Mouse (Mus musculus) layer of hippocampus, postnatal 10 days (tissue): ENCODE results near the gene Serpinh1. TPM values are rescaled to one million over a fixed set of nuclear protein-coding genes. Genes with fewer than 3 reads are reported as not detected.
A peak's percentile ranks its signal among the peaks of the same experiment; 100 is the strongest.

Source experiments
- DNase-seq, 2 experiments: peaks; one replicate each; pipeline ENCODE4 v3.0.0; 2021; ENCODE audit warnings: low spot score in 2 of 2
- total RNA-seq, 2 experiments: library from RNA; stranded (reverse); gene quantifications; 2 replicates each; pipeline ENCODE4 v1.2.3; 2021

Serpinh1 gene
- total RNA-seq, 2 experiments from 2014 or later = 58.2 to 62.0 TPM

DNA sequence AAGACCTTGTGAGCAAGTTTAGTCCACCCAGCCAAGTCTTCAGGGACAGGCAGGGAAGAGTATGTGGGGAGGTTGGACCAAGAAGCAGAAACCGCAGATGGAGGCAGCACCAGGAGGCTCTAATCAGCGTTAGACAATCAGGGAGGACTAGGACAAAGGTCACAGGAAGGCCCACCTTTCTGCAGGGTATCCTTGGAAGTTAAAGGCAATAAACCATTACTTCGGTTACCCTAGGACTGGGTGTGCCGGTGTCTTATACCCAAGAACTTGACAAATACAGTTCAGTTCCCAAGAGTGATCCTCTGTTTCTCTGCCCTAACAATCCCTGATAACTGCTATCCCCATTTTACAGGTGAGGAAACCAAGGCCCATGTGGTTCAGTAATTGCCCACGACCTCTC is 23.0 kb downstream of the Serpinh1 start:
- DNase-seq = no peak

GRCm38 (mm10) chr7:99328847-99329246 is 24.2 kb downstream of the Serpinh1 start:
- DNase-seq = no peak

DNA sequence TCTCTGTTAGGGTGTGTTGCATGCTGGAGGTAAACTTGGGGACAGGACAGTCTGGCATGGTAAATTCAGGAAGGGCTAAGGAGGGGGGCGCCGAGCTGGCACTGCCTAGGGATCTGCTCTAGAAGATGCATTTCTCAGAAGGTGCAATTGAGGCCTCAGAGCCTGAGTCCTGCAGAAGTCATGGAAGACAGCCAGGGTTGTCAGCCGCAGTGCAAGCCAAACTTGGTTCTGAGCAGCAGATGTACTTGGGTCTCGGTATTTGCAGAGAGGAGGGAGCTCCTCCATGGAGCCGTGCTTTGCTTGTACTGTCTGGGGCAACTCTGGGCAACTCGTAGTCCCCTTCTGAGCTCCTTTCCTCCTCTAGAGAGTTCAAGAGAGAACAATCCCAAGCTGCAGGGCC is 26.9 kb downstream of the Serpinh1 start:
- no peak for DNase-seq

GRCm38 (mm10) chr7:99324810-99325209 is 28.2 kb downstream of the Serpinh1 start:
- no peak for DNase-seq

- no peak for DNase-seq
Observed at GRCm38 (mm10) chr7:99323321-99323700, 29.7 kb downstream of the Serpinh1 start.

DNA sequence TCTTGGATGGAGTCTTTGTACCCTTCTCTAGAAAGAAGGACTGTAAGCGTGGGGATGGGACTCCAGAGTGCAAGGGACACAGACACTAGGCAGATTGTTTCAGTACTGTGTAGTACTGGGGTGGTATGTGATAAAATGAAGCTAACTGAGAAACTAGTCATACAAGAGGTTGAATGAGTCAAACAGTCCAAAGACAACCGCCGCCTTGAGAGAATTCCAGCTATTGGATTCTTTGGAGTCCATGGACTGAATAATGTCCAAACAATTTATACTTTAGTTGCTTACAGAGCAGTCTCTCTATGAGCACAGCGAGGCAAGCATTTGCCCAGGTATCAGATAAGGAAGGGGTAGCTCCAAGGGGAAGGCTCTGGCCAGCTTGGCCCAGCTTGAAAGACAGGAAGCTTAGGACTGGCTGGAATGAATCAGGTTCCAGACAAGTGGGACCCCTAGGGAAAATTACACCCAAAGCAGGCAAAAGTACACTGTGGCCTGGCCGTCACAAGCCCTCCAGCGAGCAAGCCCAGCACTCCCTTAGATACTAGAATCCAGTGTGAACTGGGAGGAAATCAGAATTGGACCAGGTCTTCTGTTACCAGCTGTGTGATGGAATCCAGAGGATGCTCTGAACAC is 30.2 kb downstream of the Serpinh1 start:
- DNase-seq = no peak

DNA sequence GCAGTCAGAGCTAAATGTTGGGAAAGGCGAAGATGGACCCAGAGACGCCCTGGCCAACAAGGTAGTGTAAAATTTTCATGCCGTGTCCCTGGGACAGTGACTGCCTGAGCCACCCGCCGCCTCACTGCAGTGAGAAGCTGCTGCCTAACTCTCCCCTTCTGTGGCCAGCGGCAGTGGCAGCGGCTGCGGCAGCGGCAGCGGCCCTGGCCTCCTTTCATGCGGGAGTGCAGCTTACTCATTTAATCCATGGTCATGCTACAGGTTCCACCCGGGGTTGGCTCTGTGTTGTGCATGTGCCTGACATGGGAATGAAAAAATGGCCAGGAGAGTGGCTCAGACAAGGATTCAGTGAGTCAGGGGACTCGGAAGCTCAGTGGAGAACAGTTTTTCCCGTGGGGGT is 32.5 kb downstream of the Serpinh1 start:
- DNase-seq = no peak

DNA sequence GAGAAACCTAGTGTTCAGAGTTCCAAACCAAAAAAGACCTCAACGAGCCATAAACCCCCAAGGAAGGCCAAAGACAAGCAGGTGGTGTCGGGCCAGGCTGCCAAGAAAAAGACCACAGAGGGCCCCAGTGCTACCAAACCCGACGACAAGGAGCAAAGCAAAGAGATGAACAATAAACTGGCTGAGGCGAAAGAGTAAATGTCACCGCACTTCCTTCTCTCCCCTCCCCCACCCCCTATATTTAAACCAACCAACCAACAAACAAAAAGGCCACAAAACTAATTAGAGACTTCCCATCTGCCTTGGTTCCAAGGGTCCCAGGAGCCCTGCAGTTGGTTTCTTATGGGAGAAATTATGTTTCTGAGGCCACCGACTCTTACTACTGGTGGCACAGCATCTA is 35.6 kb downstream of the Serpinh1 start:
- no peak for DNase-seq

DNA sequence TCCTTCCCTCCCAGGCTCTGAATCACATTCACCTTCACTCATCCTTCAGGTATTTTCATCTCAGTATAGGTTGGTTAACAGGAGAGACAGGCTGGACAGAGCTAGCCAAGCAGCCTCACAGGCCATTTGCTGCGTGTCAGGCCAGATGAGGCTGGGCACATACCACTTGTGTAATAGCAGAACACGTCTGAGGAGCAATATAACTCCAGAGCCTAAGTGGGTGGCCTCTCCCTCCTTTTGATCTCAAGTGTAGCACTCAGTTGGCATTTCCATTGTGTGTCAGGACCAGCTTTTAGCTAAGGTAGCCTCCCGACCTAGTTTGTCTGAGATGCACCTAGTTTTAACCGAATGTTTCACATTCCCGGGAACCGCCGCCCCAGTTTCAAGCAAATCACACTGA is 36.8 kb downstream of the Serpinh1 start:
- DNase-seq = no peak

DNA sequence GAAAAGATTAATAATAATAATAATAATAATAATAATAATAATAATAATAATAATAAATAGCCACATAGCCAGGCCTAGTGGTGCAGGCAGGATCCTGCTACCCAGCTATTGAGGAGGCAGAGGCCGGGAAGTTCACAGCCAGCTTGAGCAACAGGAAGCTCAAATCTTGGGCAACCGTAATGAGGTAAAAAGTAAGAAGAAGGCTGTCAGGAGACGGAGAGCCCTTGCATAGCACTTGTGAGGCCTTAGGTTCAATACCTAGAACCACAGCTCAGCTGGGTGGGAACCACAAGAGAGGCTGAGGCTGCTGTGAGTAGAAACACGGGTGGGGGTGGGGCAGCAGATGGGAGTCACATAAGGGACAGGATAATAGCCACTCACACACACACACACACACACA is 38.5 kb downstream of the Serpinh1 start:
- no peak for DNase-seq

GRCm38 (mm10) chr7:99313253-99313652 is 39.8 kb downstream of the Serpinh1 start:
- no peak for DNase-seq

DNA sequence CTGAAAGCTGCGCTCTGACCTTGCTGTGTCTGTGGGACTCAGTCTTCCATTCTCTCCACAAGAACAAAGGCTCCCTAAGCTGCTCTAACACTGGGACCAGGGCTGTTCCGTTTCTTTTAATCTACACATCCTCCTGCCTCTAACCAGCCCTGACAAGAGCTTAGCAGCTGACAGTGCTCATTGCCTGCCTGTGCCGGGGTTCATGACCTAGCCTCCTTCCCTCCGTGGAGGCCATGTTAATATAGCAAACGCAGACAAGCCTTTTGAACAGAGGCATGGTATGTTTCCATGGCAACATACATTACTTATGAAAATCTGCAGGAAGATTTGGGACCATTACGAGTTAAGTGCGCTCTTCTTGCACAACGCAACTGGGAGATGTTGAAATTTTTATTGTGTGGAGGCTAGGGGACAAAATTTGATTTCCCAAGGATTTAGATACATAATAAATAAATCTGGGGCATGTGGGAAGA is 40.3 kb downstream of the Serpinh1 start:
- no peak for DNase-seq

DNA sequence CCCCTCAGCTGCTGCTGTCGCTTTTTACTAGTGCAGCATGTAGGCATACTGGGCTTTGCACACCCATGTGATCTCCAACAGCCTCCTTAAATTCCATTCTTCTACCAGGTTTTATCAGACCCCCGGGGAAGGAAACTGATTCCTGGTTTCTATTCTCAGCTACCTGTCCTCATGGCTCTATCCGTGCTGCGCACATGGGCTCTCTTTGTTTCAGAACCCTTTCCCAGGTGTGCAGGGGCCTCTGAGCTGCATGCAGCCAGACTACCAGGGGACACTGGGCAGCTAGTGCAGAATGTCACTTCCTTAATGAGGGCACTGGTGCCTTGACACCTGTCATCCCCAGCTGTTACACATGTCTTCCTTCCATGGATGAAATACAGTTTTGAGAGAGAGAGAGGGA is 41.0 kb downstream of the Serpinh1 start:
- no peak for DNase-seq

- no peak for DNase-seq
Observed at GRCm38 (mm10) chr7:99311433-99311832, 41.6 kb downstream of the Serpinh1 start.

DNA sequence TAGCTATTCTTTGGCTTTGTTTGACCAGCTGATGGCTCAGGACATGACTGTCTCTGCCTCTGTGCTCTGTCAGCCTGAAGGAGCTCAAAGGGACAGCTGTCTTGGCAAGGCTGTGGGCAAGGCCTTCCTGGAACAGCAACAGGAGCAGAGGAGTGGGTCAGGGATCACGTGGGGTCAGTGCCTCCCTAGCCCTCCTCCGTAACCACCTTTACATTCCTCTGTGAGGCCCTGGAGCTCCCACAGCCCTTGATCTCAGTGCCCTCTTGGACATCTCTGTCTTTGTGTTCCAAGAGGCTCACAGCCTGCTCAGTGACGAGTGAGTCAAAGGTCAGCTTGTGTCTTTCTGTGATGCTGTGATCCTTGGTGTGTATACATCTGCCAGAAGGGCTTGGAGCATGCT is 46.4 kb downstream of the Serpinh1 start:
- no peak for DNase-seq

DNA sequence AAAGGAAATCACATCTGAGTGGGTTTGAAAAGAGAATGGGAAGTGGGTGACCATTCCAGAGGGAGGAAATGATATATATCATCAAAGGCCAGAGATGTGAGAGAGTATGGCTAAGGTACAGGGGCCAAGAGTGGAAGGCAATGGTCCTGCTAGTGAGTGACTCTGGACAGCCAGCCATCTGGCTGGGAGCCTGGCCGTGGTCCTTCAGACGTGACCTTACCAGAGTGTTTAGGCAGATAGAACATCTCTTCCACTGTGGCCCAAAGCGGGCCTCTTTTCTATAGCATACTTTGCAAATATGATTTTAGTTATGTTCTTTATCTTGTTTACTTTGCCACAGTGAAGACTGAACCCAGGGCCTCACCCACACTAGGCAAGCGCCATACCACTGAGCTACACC is 47.4 kb downstream of the Serpinh1 start:
- DNase-seq = no peak

- DNase-seq = peak; percentile 53 to 69
Observed at GRCm38 (mm10) chr7:99304949-99305372, 48.1 kb downstream of the Serpinh1 start.

GRCm38 (mm10) chr7:99304029-99304428 is 49.0 kb downstream of the Serpinh1 start:
- DNase-seq = no peak

- DNase-seq = no peak
Observed at GRCm38 (mm10) chr7:99300650-99301175, 52.3 kb downstream of the Serpinh1 start.
